Mouse (Mus musculus) T-helper 17 cell (primary cell): ENCODE results near the gene Zgrf1.

Experiments used
- in situ Hi-C, 2 experiments: fragments of 300-600 bp; cut with MboI, MseI; formaldehyde crosslinking; loops; 1 replicate in 1 of 2; 2 replicates in 1 of 2; pipeline ENCODE4 v1.15.1; 2025; ENCODE audit warnings: high pct_unique_total_duplicates in 2 of 2

Zgrf1 gene

GRCm38 (mm10) chr3:127552973-127553719 is at the start of gene Zgrf1, which contains the start of gene Larp7:
Zgrf1 (plus strand) TSS chr3:127553489.
Larp7 (minus strand) TSS chr3:127553349.
- in situ Hi-C loops: no loop called here

- in situ Hi-C loops: no loop called here
Measured at GRCm38 (mm10) chr3:127507878-127508783, 45.2 kb upstream of the Zgrf1 start.

GRCm38 (mm10) chr3:127511786-127512746 is 41.2 kb upstream of the Zgrf1 start:
- in situ Hi-C loops: loop anchor here in 1 of 2 experiments (10.0 kb wide), 1 partner anchor 1153 kb away; no protein-coding TSS in a partner anchor

- in situ Hi-C loops: loop anchor here in 1 of 2 experiments (10.0 kb wide), 1 partner anchor 1152 kb away; no protein-coding TSS in a partner anchor
Measured at GRCm38 (mm10) chr3:127512794-127513335, 40.4 kb upstream of the Zgrf1 start.

DNA sequence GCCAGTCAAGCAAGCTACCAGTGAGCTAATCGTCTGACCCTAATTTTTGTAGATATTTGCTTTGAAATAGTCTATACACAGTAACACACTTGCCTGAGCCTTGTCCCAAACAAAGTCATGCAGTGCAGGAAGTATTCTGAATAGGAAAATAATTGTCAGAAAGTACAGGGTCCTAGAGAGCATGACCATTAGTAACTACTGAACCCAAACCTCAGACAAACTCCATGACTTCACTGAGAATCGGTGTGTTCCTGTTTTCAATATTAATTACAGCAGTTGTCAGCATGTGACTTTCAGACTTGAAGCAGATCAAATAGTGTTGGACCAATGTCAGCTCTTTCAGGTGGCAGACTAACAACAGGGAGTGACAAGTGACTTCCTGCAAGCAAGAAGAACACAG is 39.6 kb upstream of the Zgrf1 start:
- in situ Hi-C loops: loop anchor here in 1 of 2 experiments (10.0 kb wide), 1 partner anchor 1151 kb away; no protein-coding TSS in a partner anchor

GRCm38 (mm10) chr3:127515251-127515650 is 38.0 kb upstream of the Zgrf1 start:
- in situ Hi-C loops: loop anchor here in 1 of 2 experiments (10.0 kb wide), 1 partner anchor 1150 kb away; no protein-coding TSS in a partner anchor

DNA sequence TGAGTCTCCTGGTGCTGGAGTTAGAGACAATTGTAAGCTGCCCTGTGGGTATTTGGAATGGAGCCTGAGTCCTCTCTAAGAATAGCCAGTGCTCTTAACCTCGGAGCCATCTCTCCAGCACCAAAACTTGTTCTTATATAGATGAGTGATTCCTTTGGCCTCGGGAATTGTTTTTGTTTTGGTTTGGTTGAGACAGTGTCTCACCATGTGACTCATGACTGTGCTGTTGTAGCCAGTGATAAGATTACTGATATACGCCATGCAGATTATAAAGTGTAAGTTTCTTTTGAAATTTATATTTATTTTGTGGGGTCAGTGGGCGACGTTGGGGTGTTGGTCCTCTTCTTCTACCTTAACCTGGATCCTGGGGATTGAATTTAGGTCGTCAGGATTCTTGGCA is 33.0 kb upstream of the Zgrf1 start:
- in situ Hi-C loops: no loop called here

GRCm38 (mm10) chr3:127521156-127521555 is 32.1 kb upstream of the Zgrf1 start:
- in situ Hi-C loops: no loop called here

- in situ Hi-C loops: loop anchor here in 1 of 2 experiments (25.0 kb wide), 1 partner anchor 213 kb away; no protein-coding TSS in a partner anchor
Measured at GRCm38 (mm10) chr3:127525188-127525819, 28.0 kb upstream of the Zgrf1 start.

GRCm38 (mm10) chr3:127527465-127528034 is 25.7 kb upstream of the Zgrf1 start:
- in situ Hi-C loops: loop anchor here in 1 of 2 experiments (25.0 kb wide), 1 partner anchor 215 kb away; no protein-coding TSS in a partner anchor

- in situ Hi-C loops: loop anchor here in 1 of 2 experiments (25.0 kb wide), 1 partner anchor 217 kb away; no protein-coding TSS in a partner anchor
Measured at GRCm38 (mm10) chr3:127529210-127529609, 24.1 kb upstream of the Zgrf1 start.

GRCm38 (mm10) chr3:127529824-127530223 is 23.5 kb upstream of the Zgrf1 start:
- in situ Hi-C loops: loop anchor here in 1 of 2 experiments (25.0 kb wide), 1 partner anchor 218 kb away; no protein-coding TSS in a partner anchor

GRCm38 (mm10) chr3:127530293-127530692 is 23.0 kb upstream of the Zgrf1 start:
- in situ Hi-C loops: loop anchor here in 1 of 2 experiments (25.0 kb wide), 1 partner anchor 218 kb away; no protein-coding TSS in a partner anchor

DNA sequence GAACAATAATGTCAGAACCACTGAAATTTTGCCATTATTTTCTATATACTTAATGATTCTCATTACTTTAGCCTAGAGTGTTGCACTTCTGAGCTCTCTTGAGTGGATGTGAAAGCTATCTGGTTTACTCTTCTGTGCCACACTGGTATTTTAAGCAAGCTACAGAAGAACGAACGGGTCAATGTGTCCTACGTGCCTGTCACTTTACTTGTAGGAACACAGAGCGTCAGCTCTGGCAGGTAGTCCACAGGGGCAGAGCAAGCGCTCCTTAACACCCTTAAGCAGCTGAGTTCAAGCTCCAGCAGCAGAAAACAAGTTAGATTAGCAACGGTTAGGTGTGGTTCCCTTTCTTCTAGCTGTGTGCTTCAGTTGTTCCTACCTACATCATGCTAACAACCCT is 14.1 kb upstream of the Zgrf1 start:
- in situ Hi-C loops: loop anchor here (5.0 to 25.0 kb wide), 2 partner anchors 212 to 227 kb away; no protein-coding TSS in a partner anchor

DNA sequence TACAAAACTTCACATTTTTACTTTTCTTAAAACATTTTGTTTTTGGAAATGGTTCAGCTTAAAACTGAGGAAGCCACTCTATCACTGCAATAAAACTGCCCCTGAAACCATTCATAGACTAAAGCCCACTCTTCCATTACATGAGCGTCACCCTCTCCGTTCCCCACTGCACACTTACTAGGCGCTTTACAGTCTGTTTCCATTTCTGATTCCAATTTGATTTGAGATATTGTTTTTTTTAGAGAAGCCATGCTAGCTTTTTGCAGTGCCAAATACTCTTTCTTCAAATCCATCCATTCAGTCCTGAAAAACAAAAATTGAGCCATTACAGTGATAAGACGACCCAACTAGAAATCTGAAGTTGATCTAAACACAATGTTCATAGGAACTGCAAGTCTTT is 9.3 kb upstream of the Zgrf1 start:
- in situ Hi-C loops: loop anchor here in 1 of 2 experiments (5.0 to 25.0 kb wide), 2 partner anchors 72 to 232 kb away; no protein-coding TSS in a partner anchor

DNA sequence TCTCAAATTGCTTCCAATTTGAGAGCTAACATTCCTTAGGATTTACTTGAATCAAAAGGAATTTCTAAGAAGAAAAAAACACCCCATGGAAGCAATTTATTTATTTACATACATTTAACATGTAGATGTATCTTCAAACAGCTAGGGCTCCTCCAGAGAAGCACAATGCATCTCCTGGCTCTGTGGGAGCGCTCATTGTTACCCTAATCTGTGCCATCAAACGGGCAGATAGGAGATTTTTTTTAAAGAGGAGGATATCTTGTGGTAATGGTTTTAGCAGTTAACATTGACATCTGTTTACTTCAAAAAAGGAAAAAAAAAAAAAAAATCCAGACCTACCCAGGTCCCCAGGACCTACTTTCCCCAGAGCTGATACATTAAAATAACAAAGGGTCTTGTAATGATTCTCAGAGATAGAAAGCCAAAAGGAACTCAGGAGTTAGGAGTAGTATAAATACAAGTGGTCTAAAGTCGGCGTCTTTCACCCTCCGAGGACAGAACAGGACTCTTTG is 8.6 kb upstream of the Zgrf1 start:
- in situ Hi-C loops: loop anchor here (5.0 to 25.0 kb wide), 3 partner anchors 72 to 232 kb away; no protein-coding TSS in a partner anchor

- in situ Hi-C loops: loop anchor here (5.0 to 25.0 kb wide), 2 partner anchors 96 to 236 kb away; no protein-coding TSS in a partner anchor
Measured at GRCm38 (mm10) chr3:127547882-127548281, 5.4 kb upstream of the Zgrf1 start.

DNA sequence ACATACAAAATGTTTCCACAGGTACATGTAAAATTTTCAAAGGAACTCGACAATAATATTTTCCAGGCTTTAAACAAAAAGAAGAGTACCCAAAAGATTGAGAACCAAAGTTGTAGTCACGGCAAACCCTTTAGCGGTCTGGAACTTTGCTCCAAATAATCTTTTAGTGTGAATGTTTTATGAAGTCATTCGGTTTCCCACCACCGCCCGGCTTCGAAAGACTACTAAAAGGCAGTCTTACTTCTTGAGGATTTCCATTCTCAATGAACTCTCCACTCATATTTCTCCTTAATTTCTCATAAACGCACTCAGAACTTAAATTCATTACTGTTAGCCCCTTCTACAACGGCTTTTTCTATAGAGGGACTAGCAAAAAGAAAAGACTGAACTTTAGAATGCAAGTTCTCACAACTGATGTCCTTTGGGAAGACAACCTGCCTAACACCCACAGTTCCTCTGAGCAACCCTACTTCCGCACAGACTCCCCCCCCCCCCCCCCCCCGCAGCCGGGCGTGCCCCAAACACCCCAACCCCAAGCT is 786 bp upstream of the Zgrf1 start:
- in situ Hi-C loops: no loop called here

- in situ Hi-C loops: no loop called here
Measured at GRCm38 (mm10) chr3:127553720-127554043, 393 bp downstream of the Zgrf1 start.
